Mouse (Mus musculus) heart, embryonic 16.5 days (tissue): ENCODE results near the gene Cmtm5. TPM values are rescaled to one million over a fixed set of nuclear protein-coding genes. Genes with fewer than 3 reads are reported as not detected.

Experiments used
- ATAC-seq: fragments of 200-750 bp; cut with Nextera tagmentation; replicated peaks from 2 replicates; pipeline ENCODE4 v1.8.0; 2017; ENCODE audit warnings: moderate number of reproducible peaks; ENCODE audit not compliant: insufficient read depth, low FRiP score; ENCODE audit errors: extremely low read depth
- H3K27ac ChIP-seq: fragments of 300-500 bp; sonication (generic); 2 replicates; pipeline ENCODE4 v1.5.1; 2014; ENCODE audit warnings: mild to moderate bottlenecking, low read length, control low read depth, moderate library complexity
- H3K27me3 ChIP-seq: fragments of 300-500 bp; sonication (generic); 2 replicates; pipeline ENCODE4 v1.6.1; 2014; ENCODE audit warnings: low read length, mixed read lengths; ENCODE audit not compliant: control insufficient read depth, insufficient read depth
- H3K36me3 ChIP-seq: fragments of 300-500 bp; sonication (generic); 2 replicates; pipeline ENCODE4 v1.6.1; 2014; ENCODE audit not compliant: control insufficient read depth, insufficient read depth
- H3K4me1 ChIP-seq: fragments of 300-500 bp; sonication (generic); 2 replicates; pipeline ENCODE4 v1.6.1; 2014; ENCODE audit warnings: low read length, mixed read lengths; ENCODE audit not compliant: control insufficient read depth, insufficient read depth
- H3K4me2 ChIP-seq: fragments of 300-500 bp; sonication (generic); 2 replicates; pipeline ENCODE4 v1.6.1; 2014; ENCODE audit warnings: low read depth, mild to moderate bottlenecking, control low read depth, low read length
- H3K4me3 ChIP-seq: fragments of 300-500 bp; sonication (generic); 2 replicates; pipeline ENCODE4 v1.5.1; 2014; ENCODE audit warnings: mild to moderate bottlenecking, control low read depth, low read length
- H3K9ac ChIP-seq: fragments of 300-500 bp; sonication (generic); 2 replicates; pipeline ENCODE4 v1.6.1; 2014; ENCODE audit warnings: low read length, control low read depth
- H3K9me3 ChIP-seq: fragments of 300-500 bp; sonication (generic); replicated peaks from 2 replicates; pipeline ENCODE4 v1.6.1; 2016; ENCODE audit warnings: low read length; ENCODE audit not compliant: control insufficient read depth
- WGBS: fragments of 180-500 bp; shearing (Covaris S2); extraction: QIAGEN DNeasy Blood & Tissue Kit; methylation state at CpG from one replicate; pipeline ENCODE4 v1.1.7; 2014; 5-methylcytosine and 5-hydroxymethylcytosine counted together
- polyA plus RNA-seq: library from polyadenylated mRNA; unstranded; fragments of >200 nt; fragmentation: Nextera tagmentation; extraction: Ambion mirVana; gene quantifications from 2 replicates; pipeline ENCODE4 v1.2.1, GENCODE M21; 2015

Gene Cmtm5
- polyA plus RNA-seq, 1 experiment from 2014 or later, result 1.3 TPM

DNA sequence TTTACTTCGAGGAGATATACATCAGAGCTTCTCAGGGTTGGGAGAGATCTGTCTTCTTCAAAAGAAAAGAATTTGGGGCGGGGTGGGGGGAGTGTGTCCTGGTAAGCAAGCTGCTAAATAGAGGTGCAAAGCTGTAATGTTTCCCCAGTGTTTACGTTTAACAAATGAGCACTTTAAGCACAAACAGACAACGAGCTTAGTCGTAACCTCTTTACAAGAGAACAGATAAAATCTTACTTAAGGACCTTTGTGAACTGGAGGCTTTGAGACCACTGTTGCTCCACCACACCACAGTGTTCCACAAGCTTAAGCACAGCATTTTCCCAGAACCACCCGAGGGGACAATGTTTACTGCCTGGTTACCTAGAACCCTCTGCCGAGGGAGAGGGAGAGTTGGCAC lies 8.8 kb upstream of the Cmtm5 start:
- H3K9ac ChIP-seq, result peak overlapping the region; percentile 88
- peak overlapping the region; percentile 91 for H3K27ac ChIP-seq
- peak overlapping the region; percentile 97 for H3K4me2 ChIP-seq
- no peaks in the 10 kb centered on the region for H3K9me3 ChIP-seq
- 42% methylated on average over 7 of the region's 7 CpGs for WGBS
- no peak for ATAC-seq
- H3K4me1 ChIP-seq, result peaks cover 21% of the 10 kb centered on the region
- H3K4me3 ChIP-seq, result peak overlapping the region; percentile 65
- peaks cover 15% of the 10 kb centered on the region for H3K27me3 ChIP-seq
- no peaks in the 10 kb centered on the region for H3K36me3 ChIP-seq

DNA sequence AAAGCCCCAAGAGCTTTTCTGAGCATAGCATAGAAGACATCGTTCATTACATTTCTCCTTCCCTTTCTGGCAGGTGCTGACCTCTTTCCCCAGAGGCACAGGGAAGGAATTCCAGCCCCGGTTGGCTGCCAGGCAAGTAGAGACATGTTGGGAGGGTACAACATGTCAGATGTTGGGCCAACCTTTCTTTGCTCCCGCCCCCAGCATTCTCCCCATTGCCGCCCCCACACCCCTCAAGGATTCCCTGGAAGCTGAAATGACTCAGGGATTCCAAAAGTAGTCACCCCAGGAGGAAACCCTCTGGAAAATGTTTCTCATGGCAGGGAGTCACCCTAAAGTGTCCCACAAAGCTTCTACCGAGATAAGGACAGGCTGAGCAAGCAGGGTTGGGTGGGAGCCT lies 6.3 kb upstream of the Cmtm5 start:
- H3K36me3 ChIP-seq, result no peaks in the 10 kb centered on the region
- peaks cover 12% of the 10 kb centered on the region for H3K27me3 ChIP-seq
- 58% methylated on average over 5 of the region's 5 CpGs for WGBS
- no peaks in the 10 kb centered on the region for H3K9me3 ChIP-seq
- no peak overlapping the region for H3K9ac ChIP-seq
- H3K4me1 ChIP-seq, result peaks cover 12% of the 10 kb centered on the region
- ATAC-seq, result no peak
- no peak overlapping the region for H3K27ac ChIP-seq
- no peak overlapping the region for H3K4me3 ChIP-seq
- no peak overlapping the region for H3K4me2 ChIP-seq

DNA sequence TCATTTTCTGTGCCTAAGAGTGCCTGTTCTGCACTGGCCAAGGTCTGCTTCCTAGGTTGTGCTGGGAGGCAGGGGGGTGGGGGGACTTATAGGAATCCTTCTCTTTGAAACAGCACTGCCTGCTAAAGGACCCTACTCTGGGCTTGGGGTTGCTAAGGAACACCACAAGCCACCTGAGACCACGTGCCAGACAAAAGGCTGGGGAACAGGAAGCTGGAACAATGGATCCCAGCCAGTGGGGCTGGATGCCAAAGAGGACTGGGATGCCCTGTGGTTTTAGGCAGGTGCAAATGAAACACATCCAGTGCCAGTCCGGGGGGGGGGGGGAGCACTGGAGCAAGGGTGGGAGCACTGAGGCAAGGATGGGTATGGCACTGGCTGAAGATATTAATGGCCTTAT lies 5.6 kb upstream of the Cmtm5 start:
- Histone ChIP-seq H3K27me3 (peaks cover 9% of the 10 kb centered on the region), H3K27ac (no peak overlapping the region), H3K4me1 (peaks cover 6% of the 10 kb centered on the region; the same call in 1 of the 2 replicates), H3K4me3 (no peak overlapping the region), H3K36me3 (no peaks in the 10 kb centered on the region), H3K9me3 (no peaks in the 10 kb centered on the region), H3K9ac (no peak overlapping the region), H3K4me2 (no peak overlapping the region)
- 25% methylated on average over 2 of the region's 2 CpGs for WGBS
- no peak for ATAC-seq

DNA sequence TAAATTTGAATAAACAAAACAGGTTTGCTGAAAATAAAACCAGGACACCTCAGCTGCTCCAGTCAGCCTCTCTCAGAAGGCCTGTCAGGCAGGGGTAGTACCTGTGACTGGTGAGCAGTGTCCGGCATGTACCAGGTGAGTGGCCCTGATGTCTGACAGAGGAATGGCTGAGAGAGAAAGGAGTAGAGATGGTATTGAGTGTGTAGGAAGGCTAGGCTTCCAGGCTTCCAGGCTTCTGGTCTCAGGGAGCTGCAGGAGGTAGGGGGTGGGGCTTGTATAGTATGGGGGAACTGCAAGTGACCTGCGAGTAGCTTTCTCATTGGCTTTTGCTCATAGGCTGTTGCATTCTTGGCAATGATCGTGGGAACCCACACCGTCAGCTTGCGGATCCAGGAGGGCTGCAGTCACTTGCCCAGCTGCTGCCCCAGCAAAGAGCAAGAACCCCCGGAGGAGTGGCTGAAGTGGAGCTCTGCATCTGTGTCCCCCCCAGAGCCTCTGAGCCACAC lies 3.4 kb upstream of the Cmtm5 start, which contains the start of gene Il25:
Gene Il25 (plus strand): TSS at position 51 of the 506 bp plus-strand sequence.
- ATAC-seq, result no peak
- peaks cover 3% of the 10 kb centered on the region; the same call in 1 of the 2 replicates for H3K4me1 ChIP-seq
- H3K36me3 ChIP-seq, result no peaks in the 10 kb centered on the region
- H3K4me2 ChIP-seq, result no peak within 1 kb of the TSS
- H3K9ac ChIP-seq, result no peak within 1 kb of the TSS
- H3K27ac ChIP-seq, result no peak within 1 kb of the TSS
- no peaks in the 10 kb centered on the region for H3K27me3 ChIP-seq
- no peak within 1 kb of the TSS for H3K4me3 ChIP-seq
- H3K9me3 ChIP-seq, result no peaks in the 10 kb centered on the region
- 26% methylated on average over 6 of the region's 6 CpGs for WGBS

DNA sequence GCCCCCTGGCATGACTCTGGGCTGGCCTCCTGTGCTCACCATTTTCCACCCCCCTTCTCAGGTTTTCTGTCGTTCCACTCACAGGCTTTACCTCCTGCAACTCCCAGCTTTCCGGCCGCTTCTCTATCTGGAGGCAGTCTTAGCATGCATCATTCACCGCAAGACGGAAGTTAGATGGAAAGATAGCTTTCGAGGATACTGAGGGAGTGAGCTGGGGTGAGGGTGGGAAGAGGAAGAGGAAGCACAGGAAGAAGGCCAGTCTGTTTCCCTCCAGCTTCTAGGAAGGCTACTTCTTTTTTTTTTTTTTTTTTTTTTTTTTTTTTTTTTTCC lies 735 bp downstream of the Cmtm5 start:
- H3K27me3 ChIP-seq, result no peaks in the 10 kb centered on the region
- peaks cover 3% of the 10 kb centered on the region; the same call in 1 of the 2 replicates for H3K36me3 ChIP-seq
- peaks cover 3% of the 10 kb centered on the region; the same call in 1 of the 2 replicates for H3K4me1 ChIP-seq
- no peak for ATAC-seq
- no peak overlapping the region for H3K9ac ChIP-seq
- H3K4me2 ChIP-seq, result peak overlapping the region; percentile 17; the same call in 1 of the 2 replicates
- no peaks in the 10 kb centered on the region for H3K9me3 ChIP-seq
- H3K4me3 ChIP-seq, result no peak overlapping the region
- 17% methylated on average over 6 of the region's 6 CpGs for WGBS
- H3K27ac ChIP-seq, result peak overlapping the region; percentile 41; the same call in 1 of the 2 replicates

DNA sequence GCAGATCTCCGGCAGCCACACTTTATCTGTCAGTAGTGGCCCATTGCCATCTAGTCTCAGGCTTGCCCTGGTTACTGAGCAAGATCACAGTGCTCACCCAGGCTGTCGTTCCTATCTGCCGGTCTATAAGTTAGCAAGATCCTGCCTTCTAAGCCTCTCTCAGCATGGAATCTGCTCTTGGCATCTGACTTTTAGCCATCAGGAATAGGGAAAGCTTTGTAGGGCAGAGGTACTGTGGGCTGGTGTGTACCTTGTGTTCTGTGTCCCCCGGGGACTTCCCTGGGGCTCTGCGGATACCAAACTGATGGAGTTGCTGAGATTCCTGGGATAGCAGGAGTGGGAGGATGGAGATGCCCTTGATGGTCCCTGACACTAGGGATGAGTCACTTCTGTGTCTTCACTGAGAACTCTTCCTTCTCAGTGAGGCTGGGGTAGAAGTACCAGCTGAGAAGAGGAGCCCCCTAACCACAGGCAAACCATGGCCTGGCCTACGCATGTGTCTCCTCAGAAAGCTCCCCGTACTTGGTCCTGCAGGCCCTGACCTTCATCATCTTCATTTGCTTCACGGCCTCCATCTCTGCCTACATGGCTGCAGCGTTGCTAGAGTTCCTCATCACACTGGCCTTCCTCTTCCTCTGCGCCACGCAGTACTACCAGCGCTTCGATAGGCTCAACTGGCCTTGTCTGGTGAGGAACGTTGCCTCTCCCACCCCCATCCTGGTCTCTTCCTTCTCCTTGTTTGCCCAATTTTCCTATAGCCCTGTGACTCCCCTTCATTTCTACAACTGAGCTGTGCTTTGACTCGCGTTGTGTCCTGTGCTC lies 1.5 kb downstream of the Cmtm5 start:
- Histone ChIP-seq H3K36me3 (peaks cover 4% of the 10 kb centered on the region; the same call in 1 of the 2 replicates), H3K4me2 (no peak overlapping the region), H3K4me1 (peaks cover 3% of the 10 kb centered on the region; the same call in 1 of the 2 replicates), H3K27me3 (no peaks in the 10 kb centered on the region), H3K27ac (0 out of 2 replicates have a peak overlapping the region, but pooled peaks have one; percentile 16), H3K4me3 (no peak overlapping the region), H3K9me3 (no peaks in the 10 kb centered on the region), H3K9ac (no peak overlapping the region)
- ATAC-seq, result 0 out of 2 replicates have a peak, but pooled peaks have one; percentile 5
- WGBS, result 68% methylated on average over 16 of the region's 16 CpGs

DNA sequence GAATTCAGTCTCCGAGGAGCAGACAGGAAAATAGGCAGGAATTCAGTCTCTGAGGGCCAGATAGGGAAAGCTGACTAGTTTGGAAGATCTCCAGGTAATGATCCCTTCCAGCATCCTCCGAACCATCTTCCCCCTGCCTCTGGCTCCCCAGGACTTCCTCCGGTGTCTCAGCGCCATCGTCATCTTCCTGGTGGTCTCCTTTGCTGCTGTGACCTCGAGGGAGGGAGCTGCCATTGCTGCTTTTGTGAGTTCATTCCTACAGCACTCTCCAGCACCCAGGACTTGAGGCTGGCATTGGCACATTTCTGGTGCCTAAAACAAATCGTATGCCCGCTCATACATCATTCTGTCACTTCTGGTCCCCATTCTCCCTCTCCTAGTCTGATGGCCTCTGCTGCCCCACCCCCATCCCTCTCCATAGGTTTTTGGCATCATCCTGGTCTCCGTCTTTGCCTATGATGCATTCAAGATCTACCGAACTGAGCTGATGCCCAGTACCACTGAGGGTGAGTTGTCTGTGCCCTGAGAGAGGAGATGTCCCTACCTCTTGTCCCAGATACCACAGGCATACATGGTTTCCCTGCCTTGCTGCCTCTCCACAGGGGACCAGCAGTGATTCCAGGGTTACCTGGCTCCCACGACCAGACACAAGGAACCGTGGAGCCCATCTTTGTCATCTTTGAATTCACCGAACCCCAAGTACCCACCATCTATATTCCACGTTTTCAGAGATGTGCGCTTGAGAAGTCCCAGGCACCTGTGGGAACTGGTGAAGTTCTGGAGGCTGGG lies 2.6 kb downstream of the Cmtm5 start:
- Histone ChIP-seq H3K27me3 (no peaks in the 10 kb centered on the region), H3K27ac (no peak overlapping the region), H3K9ac (no peak overlapping the region), H3K4me2 (no peak overlapping the region), H3K36me3 (peaks cover 10% of the 10 kb centered on the region), H3K4me1 (no peaks in the 10 kb centered on the region; the same call in 1 of the 2 replicates), H3K4me3 (no peak overlapping the region), H3K9me3 (no peaks in the 10 kb centered on the region)
- no peak for ATAC-seq
- WGBS, result 55% methylated on average over 15 of the region's 15 CpGs

DNA sequence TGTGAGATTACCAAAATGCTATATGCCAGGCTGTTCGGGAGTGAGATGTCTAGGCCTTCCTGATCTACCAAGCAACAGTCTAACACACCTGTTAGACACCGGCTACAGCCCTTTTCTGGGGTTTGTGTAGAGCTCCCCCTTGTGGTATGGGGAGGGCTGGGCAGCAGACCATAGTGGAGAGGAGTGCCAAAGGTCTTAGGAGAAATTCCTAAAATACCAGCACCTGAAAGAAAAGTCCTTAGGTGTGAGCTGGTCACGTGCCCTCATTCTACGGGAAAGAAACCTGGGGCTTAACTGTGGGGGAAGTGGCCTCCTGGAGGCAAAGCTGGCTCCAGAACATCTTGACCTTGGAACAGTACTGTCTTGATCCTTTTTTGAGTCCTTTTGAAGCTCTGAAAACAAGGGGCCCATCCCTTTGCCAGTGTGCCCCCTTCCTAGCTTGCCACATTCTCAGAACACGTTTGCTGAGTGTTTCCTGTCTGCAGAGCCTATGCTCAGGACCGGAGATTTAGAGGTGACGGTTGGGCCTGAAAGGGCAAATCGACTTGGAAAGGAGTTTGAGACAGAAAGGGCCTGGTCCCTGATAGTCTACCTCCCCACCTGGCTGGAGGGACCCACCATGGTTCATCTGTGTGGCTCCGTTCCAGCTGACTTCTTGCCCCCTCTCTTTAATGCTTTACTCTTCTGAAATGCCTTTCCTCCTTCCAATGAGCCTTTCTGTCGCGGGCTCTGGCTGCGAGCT lies 3.5 kb downstream of the Cmtm5 start:
- ATAC-seq, result peak; percentile 24; the same call in 1 of the 2 replicates
- WGBS, result 36% methylated on average over 12 of the region's 12 CpGs
- Histone ChIP-seq H3K4me3 (no peak overlapping the region), H3K36me3 (peaks cover 14% of the 10 kb centered on the region), H3K27ac (peak overlapping the region; percentile 69), H3K4me2 (no peak overlapping the region), H3K9me3 (no peaks in the 10 kb centered on the region), H3K27me3 (no peaks in the 10 kb centered on the region), H3K9ac (no peak overlapping the region), H3K4me1 (no peaks in the 10 kb centered on the region; the same call in 1 of the 2 replicates)
